Mouse (Mus musculus) left cerebral cortex, adult 8-10 months (tissue): ENCODE data around the gene Olfr891. TPM values are rescaled to one million over a fixed set of nuclear protein-coding genes. Genes with fewer than 3 reads are reported as not detected.
"Not testable (repeated sequence)": the region's sequence is repeated elsewhere in the genome, so short reads cannot be mapped to it uniquely, and the experiment has no call there.

Experiments used
- DNase-seq, 2 experiments: peaks; one replicate each; pipeline ENCODE4 v3.0.0; 2022; ENCODE audit warnings: low spot score in 2 of 2
- total RNA-seq, 4 experiments: library from RNA; stranded (reverse); gene quantifications; 2 replicates each; pipeline ENCODE4 v1.2.4; 2022

Olfr891 gene
- not detected for total RNA-seq

- no peak for DNase-seq
Measured at GRCm38 (mm10) chr9:38180721-38181120, at the start of gene Olfr891. Gene Olfr891, minus strand, starts transcription at chr9:38180821.

GRCm38 (mm10) chr9:38217755-38218154, 37.1 kb upstream of the Olfr891 start, which contains the start of gene Olfr894:
Gene Olfr894, plus strand, starts transcription at chr9:38218055.
- no peak for DNase-seq

GRCm38 (mm10) chr9:38208065-38208464, 27.4 kb upstream of the Olfr891 start, which contains the start of gene Olfr893:
Gene Olfr893, plus strand, starts transcription at chr9:38208365.
- no peak for DNase-seq

- not testable (repeated sequence) for DNase-seq
Measured at GRCm38 (mm10) chr9:38168341-38168740, 12.3 kb downstream of the Olfr891 start.

GRCm38 (mm10) chr9:38142217-38142616, 38.4 kb downstream of the Olfr891 start, which contains the start of gene Olfr890:
Gene Olfr890, plus strand, starts transcription at chr9:38142517.
- no peak for DNase-seq

Other genes with a start within 250 kb of the Olfr891 start
- not detected for gene Olfr881, start 189.0 kb downstream of the Olfr891 start, total RNA-seq
- gene Olfr883, start 155.0 kb downstream of the Olfr891 start, total RNA-seq, result under 1 TPM in 1 of 4 experiments, not detected in 3; 0.41 TPM
- not detected for gene Olfr884, start 134.3 kb downstream of the Olfr891 start, total RNA-seq
- gene Olfr885, start 119.5 kb downstream of the Olfr891 start, total RNA-seq, result not detected
- gene Olfr887, start 96.7 kb downstream of the Olfr891 start, total RNA-seq, result not detected
- gene Olfr888, start 72.7 kb downstream of the Olfr891 start, total RNA-seq, result not detected
- under 1 TPM in 1 of 4 experiments, not detected in 3; 0.07 TPM for gene Olfr889, start 65.6 kb downstream of the Olfr891 start, total RNA-seq
- not detected for gene Olfr890, start 38.3 kb downstream of the Olfr891 start, total RNA-seq
- not detected for gene Olfr893, start 27.5 kb upstream of the Olfr891 start, total RNA-seq
- gene Olfr894, start 37.2 kb upstream of the Olfr891 start, total RNA-seq, result not detected
- not detected for gene Olfr143, start 72.0 kb upstream of the Olfr891 start, total RNA-seq
- gene Olfr895, start 87.0 kb upstream of the Olfr891 start, total RNA-seq, result not detected
- gene Olfr896-ps1, start 110.3 kb upstream of the Olfr891 start, total RNA-seq, result not detected
- gene Olfr25, start 148.2 kb upstream of the Olfr891 start, total RNA-seq, result not detected
- gene Olfr898, start 167.6 kb upstream of the Olfr891 start, total RNA-seq, result not detected
- not detected for gene Olfr250, start 186.1 kb upstream of the Olfr891 start, total RNA-seq
- not detected for gene Olfr251, start 196.3 kb upstream of the Olfr891 start, total RNA-seq
- not detected for gene Olfr147, start 220.9 kb upstream of the Olfr891 start, total RNA-seq
- not detected for gene Olfr901, start 248.6 kb upstream of the Olfr891 start, total RNA-seq